Mouse (Mus musculus) left cerebral cortex, postnatal 36 days (tissue): ENCODE measurements around the gene Ccnq. TPM values are rescaled to one million over a fixed set of nuclear protein-coding genes. Genes with fewer than 3 reads are reported as not detected.

ENCODE experiments used
- DNase-seq, 2 experiments: peaks; one replicate each; pipeline ENCODE4 v3.0.0; 2021 to 2022; ENCODE audit warnings: low spot score in 2 of 2, mixed read lengths in 1 of 2
- intact Hi-C: fragments of 180-260 bp; cut with DNase I; formaldehyde crosslinking; loops from one replicate; pipeline ENCODE4 v1.15.1; 2025
- microRNA-seq: library from miRNA; unstranded; fragments of <30 nt; microRNA quantifications from one replicate; pipeline ENCODE4 v1.2.0, GENCODE M21; 2022
- total RNA-seq, 2 experiments: library from RNA; stranded (reverse); gene quantifications; 2 replicates each; pipeline ENCODE4 v1.2.3; 2021

Ccnq gene
- total RNA-seq, 2 experiments from 2014 or later = 15.9 to 16.8 TPM

DNA sequence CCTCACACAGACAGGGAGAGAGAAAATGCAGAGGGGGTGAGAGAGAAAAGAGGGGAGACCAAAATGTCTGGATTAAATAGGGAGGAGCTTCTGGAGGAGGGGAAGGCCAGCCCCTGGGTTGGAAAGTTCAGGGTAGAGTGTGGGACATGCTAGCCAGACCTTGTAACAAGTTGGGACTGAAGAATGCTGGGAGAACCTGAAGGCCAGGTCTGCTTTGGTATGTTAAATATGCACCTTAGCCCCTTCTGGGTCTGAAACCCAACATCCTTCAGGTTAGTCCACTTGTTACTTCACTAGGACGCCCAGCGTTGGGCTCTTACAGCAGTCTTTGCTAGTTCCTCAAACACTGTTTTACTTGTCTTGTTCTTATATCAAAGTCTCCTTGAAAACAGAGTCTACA, 30.1 kb downstream of the Ccnq start:
- no peak for DNase-seq
- intact Hi-C loops = no loop called here

DNA sequence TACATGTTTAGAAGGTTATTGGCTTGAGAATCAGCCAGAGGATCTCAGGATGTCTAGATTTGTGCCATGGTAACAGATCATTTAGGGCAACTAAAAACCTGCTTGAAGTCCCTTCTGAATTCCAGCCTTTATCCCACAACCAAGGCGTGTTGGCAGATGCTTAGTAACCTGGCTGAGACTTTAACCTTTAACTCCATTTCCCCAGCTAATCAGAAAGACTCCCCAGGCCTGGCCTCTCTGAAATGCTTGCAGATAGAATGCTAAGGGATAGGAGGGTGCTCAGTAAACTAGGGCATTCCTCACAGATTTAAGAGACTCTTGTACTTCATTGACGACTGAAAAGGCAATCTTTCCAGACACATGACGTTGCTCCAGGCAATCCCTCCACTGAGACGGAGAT, 33.9 kb downstream of the Ccnq start:
- no peak for DNase-seq
- intact Hi-C loops = no loop called here

GRCm38 (mm10) chr11:78708642-78709041, 42.9 kb downstream of the Ccnq start:
- intact Hi-C loops = no loop called here

DNA sequence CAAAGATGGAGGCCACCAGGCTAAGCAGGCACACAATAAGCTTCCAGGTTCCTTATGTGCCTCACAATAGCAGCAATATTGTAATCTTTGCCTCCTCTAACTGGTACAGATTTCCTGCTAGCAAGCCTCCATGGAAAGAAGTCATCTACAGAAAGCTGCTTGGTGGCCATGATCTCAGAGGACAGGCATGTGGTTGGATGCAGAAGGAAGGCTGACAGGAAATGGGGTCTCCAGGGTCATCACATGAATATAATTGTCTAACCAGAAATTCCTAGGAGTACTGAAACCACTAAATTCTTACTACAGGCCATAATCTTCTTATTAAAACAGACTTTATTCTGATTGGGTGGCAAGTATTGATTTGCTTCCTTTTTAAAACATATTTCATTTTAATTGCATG, 45.5 kb downstream of the Ccnq start:
- intact Hi-C loops = no loop called here
- DNase-seq = no peak

More at GRCm38 (mm10) chr11:78708642-78709041, 42.9 kb downstream of the Ccnq start:
- DNase-seq = no peak

DNA sequence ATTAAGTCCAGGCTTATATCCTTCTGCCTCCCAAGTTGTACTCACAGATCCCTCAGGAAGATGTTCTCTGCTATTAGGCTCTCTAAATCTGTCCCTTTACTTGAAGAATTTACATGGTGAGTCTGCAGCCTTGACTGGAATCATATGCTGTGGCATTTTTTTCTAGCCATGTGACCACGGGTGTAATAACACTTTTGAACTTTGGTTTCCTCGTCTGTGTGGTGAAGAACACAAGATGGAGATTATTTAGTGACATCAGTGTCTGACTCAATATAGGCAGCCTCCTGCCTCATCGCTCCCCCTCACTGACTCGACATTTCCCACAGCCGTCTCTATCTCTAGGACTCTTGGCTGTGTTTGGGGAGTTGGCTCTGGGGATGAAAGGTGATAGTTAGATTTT, 48.4 kb downstream of the Ccnq start:
- intact Hi-C loops = loop anchor here (5.0 kb wide), 1 partner anchor 44 kb away; no protein-coding TSS in a partner anchor
- no peak for DNase-seq

GRCm38 (mm10) chr11:78702319-78702718, 49.2 kb downstream of the Ccnq start:
- intact Hi-C loops = loop anchor here (5.0 kb wide), 1 partner anchor 45 kb away; no protein-coding TSS in a partner anchor

More at GRCm38 (mm10) chr11:78702319-78702718, 49.2 kb downstream of the Ccnq start:
- peak in 1 of 2 experiments; percentile 53 for DNase-seq

Small RNAs within 50 kb of the gene (microRNA-seq; reads per million reads assigned to microRNA genes)
- gene Gm23840 = not detected

Other genes with a start within 250 kb of the Ccnq start
- 1 to 10 TPM in 1 of 2 experiments, under 1 TPM in 1; 0.50 to 2.1 TPM for gene Sebox, start 248.3 kb downstream of the Ccnq start, total RNA-seq
- gene Tmem199, start 239.6 kb downstream of the Ccnq start, total RNA-seq = 10 to 100 TPM; 38.0 to 44.6 TPM
- 100 to 1,000 TPM; 116 to 117 TPM for gene Poldip2, start 239.5 kb downstream of the Ccnq start, total RNA-seq
- gene Tnfaip1, start 215.4 kb downstream of the Ccnq start, total RNA-seq = 10 to 100 TPM; 35.6 to 39.2 TPM
- gene Ift20, start 215.4 kb downstream of the Ccnq start, total RNA-seq = 10 to 100 TPM; 85.7 to 93.9 TPM
- 10 to 100 TPM; 17.0 to 25.7 TPM for gene Tmem97, start 201.0 kb downstream of the Ccnq start, total RNA-seq
- 100 to 1,000 TPM; 105 to 114 TPM for gene Nlk, start 54.4 kb downstream of the Ccnq start, total RNA-seq
- 10 to 100 TPM; 25.9 to 29.8 TPM for gene Lyrm9, start 74.9 kb upstream of the Ccnq start, total RNA-seq
- gene Nos2, start 169.1 kb upstream of the Ccnq start, total RNA-seq = under 1 TPM; 0.18 to 0.20 TPM
- 1 to 10 TPM; 4.6 to 5.4 TPM for gene Lgals9, start 233.2 kb upstream of the Ccnq start, total RNA-seq